Comparison of ENCODE assay signal across 27 mouse cellular contexts in the genomic region with DNA sequence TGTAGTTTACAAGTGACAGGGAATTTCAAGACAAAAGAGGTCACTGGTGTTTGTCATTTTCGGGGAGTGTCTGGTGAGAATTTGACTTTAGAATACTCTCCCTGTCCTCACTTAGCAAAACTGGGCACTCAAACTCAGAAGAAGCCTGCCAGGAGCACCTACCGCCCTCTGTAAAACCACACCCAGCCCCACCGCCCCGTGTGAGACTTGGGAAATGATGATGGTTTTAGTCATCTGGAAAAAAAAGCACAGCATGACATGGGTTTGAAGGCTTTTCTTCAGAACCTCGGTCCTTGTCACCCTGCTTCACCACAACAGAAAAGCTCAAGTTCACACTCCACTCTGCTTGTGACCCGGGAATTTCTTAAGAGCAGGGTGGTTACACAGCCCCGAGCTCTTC.
DNase-seq lines count a peak whose midpoint lies in the region; ATAC-seq and TF ChIP-seq lines count a peak whose summit lies in the region.
"Had no signal": no experiment of that assay in that cellular context is flagged by ENCODE, and none has a peak within 500 bp of the region (broad histone marks: within the 10 kb centered on the region; RNA-seq: fewer than 3 reads in every experiment).

No protein-coding gene starts in this region.

- H3K4me2 ChIP-seq in hindbrain, embryonic 16.5 days (ENCODE audit: low read length) = peak overlapping the region; percentile 14; the same call in 1 of the 2 replicates
- H3K4me2 ChIP-seq in hindbrain, embryonic 13.5 days = no peak overlapping the region
- H3K4me2 ChIP-seq: heart, embryonic 12.5 days; hindbrain, embryonic 15.5 days; limb, embryonic 15.5 days; lung, embryonic 14.5 days; neural tube, embryonic 15.5 days had no signal

- H3K9ac ChIP-seq in hindbrain, embryonic 16.5 days (ENCODE audit: low read depth, low read length) = no peak overlapping the region
- H3K9ac ChIP-seq in hindbrain, embryonic 13.5 days = no peak overlapping the region
- H3K9ac ChIP-seq: heart, embryonic 12.5 days; hindbrain, embryonic 15.5 days; limb, embryonic 15.5 days; liver, embryonic 14.5 days; lung, embryonic 14.5 days; neural tube, embryonic 15.5 days had no signal

- no peak overlapping the region for H3K27ac ChIP-seq in hindbrain, embryonic 16.5 days (ENCODE audit: low read depth, low read length)
- no peak overlapping the region for H3K27ac ChIP-seq in hindbrain, embryonic 13.5 days
- H3K27ac ChIP-seq in embryonic fibroblast, embryonic 13.5 days (ENCODE audit: insufficient read depth, low read length) = peak overlapping the region; percentile 80
- H3K27ac ChIP-seq: hindbrain, embryonic 15.5 days; limb, embryonic 15.5 days; liver, embryonic 14.5 days; neural tube, embryonic 15.5 days had no signal

- no peak overlapping the region for H3K4me3 ChIP-seq in hindbrain, embryonic 16.5 days (ENCODE audit: low read length)
- H3K4me3 ChIP-seq in hindbrain, embryonic 13.5 days = no peak overlapping the region
- no peak overlapping the region for H3K4me3 ChIP-seq in embryonic fibroblast, embryonic 13.5 days (ENCODE audit: insufficient read depth, low read length)
- H3K4me3 ChIP-seq: heart, embryonic 12.5 days; hindbrain, embryonic 15.5 days; limb, embryonic 15.5 days; megakaryocyte, embryonic 14.5 days; neural tube, embryonic 15.5 days had no signal

- DNase-seq in CD4-positive helper T cell, adult 2 months (ENCODE audit: low read depth, low spot score) = peak; percentile 78
- DNase-seq in natural killer cell, adult 2 months (ENCODE audit: low spot score in 2 of 2) = peak; percentile 64 to 79
- no peak for DNase-seq in thymus, postnatal 10 days (ENCODE audit: low spot score in 2 of 2)
- no peak for DNase-seq in right cerebral cortex, postnatal 14 days
- no peak for DNase-seq in thymus, postnatal 25 days
- DNase-seq: adrenal gland, postnatal 25 days; cerebellum, adult 9-10 months; gastrocnemius, postnatal 10 days; heart, adult 11 months; heart, postnatal 10 days; kidney, postnatal 4 days; layer of hippocampus, adult 9-11 months; lung, embryonic 14.5 days; midbrain, embryonic 14.5 days; right cerebral cortex, adult 18-20 months; thymus, postnatal 36 days had no signal

- no peak for TF ChIP-seq POLR2A in embryonic fibroblast, embryonic 13.5 days (IDR thresholded peaks at IDR 0.05; ENCODE audit: low read depth, low read length)

- 26% methylated on average over 7 of the region's 7 CpGs for WGBS in hindbrain, embryonic 16.5 days
- 35% methylated on average over 7 of the region's 7 CpGs for WGBS in hindbrain, embryonic 13.5 days

- TF ChIP-seq CTCF in embryonic fibroblast, embryonic 13.5 days (IDR thresholded peaks at IDR 0.05; ENCODE audit: borderline replicate concordance, insufficient read depth, low read length) = no peak

- no peak for ATAC-seq in hindbrain, embryonic 16.5 days
- ATAC-seq in hindbrain, embryonic 13.5 days (ENCODE audit: low FRiP score) = no peak
- ATAC-seq: forebrain, embryonic 16.5 days; intestine, postnatal 0 days had no signal

- H3K27me3 ChIP-seq in hindbrain, embryonic 16.5 days (replicated peaks; ENCODE audit: control insufficient read depth, insufficient read depth, low read length) = no peaks in the 10 kb centered on the region
- H3K27me3 ChIP-seq in hindbrain, embryonic 13.5 days = no peaks in the 10 kb centered on the region
- H3K27me3 ChIP-seq: heart, embryonic 12.5 days; hindbrain, embryonic 15.5 days; megakaryocyte, embryonic 14.5 days; neural tube, embryonic 15.5 days had no signal

- H3K9me3 ChIP-seq in hindbrain, embryonic 16.5 days (ENCODE audit: control insufficient read depth, low read length) = no peaks in the 10 kb centered on the region
- no peaks in the 10 kb centered on the region for H3K9me3 ChIP-seq in hindbrain, embryonic 13.5 days
- H3K9me3 ChIP-seq: heart, embryonic 12.5 days; hindbrain, embryonic 15.5 days; limb, embryonic 15.5 days; megakaryocyte, embryonic 14.5 days; neural tube, embryonic 15.5 days had no signal

- H3K4me1 ChIP-seq in hindbrain, embryonic 16.5 days (ENCODE audit: control insufficient read depth, insufficient read depth, low read depth, low read length) = peaks cover 4% of the 10 kb centered on the region
- H3K4me1 ChIP-seq in hindbrain, embryonic 13.5 days (replicated peaks) = peaks cover 28% of the 10 kb centered on the region
- peaks cover 41% of the 10 kb centered on the region for H3K4me1 ChIP-seq in embryonic fibroblast, embryonic 13.5 days (ENCODE audit: control insufficient read depth, insufficient read depth, low read length)

- no peaks in the 10 kb centered on the region for H3K36me3 ChIP-seq in hindbrain, embryonic 16.5 days (ENCODE audit: control insufficient read depth, insufficient read depth, low read length)
- H3K36me3 ChIP-seq in hindbrain, embryonic 13.5 days = no peaks in the 10 kb centered on the region
- H3K36me3 ChIP-seq: heart, embryonic 12.5 days; hindbrain, embryonic 15.5 days; limb, embryonic 15.5 days; neural tube, embryonic 15.5 days had no signal

Comparison
In these comparisons a context has a peak if more than half of its experiments do, and no peak if none do; other contexts are left out.
1. DNase-seq: peak in CD4-positive helper T cell, adult 2 months (single experiment) and natural killer cell, adult 2 months (2 of 2); none in thymus, postnatal 10 days (0 of 2), right cerebral cortex, postnatal 14 days (single experiment) and thymus, postnatal 25 days (single experiment).